Mouse (Mus musculus): ENCODE results near the gene Hist1h2bn.

GRCm38 (mm10) chr13:21729544-21729943, 24.4 kb upstream of the Hist1h2bn start:
- TF ChIP-seq CTCF (IDR thresholded peaks at IDR 0.05; ENCODE audit: low read depth) = no peak
- no peak for TF ChIP-seq EP300 (IDR thresholded peaks at IDR 0.05; ENCODE audit: low read depth)
